Mouse (Mus musculus) urinary bladder, adult 2 months (tissue): ENCODE results near the gene Tiam1. TPM values are rescaled to one million over a fixed set of nuclear protein-coding genes. Genes with fewer than 3 reads are reported as not detected.

ENCODE experiments used
- DNase-seq: peaks from one replicate; pipeline ENCODE4 v3.0.0; 2022; ENCODE audit warnings: low spot score
- polyA plus RNA-seq: library from polyadenylated mRNA; depleted of rRNA; stranded (reverse); fragments of >200 nt; gene quantifications from 2 replicates; pipeline ENCODE4 v1.2.3, GENCODE M21; 2012

Gene Tiam1
- polyA plus RNA-seq, 1 experiment = 9.0 TPM

- no peak for DNase-seq
Measured at GRCm38 (mm10) chr16:89954114-89954513, 189.5 kb downstream of the Tiam1 start.

GRCm38 (mm10) chr16:89952821-89953220 lies 190.7 kb downstream of the Tiam1 start:
- DNase-seq = no peak

GRCm38 (mm10) chr16:89950754-89951153 lies 192.8 kb downstream of the Tiam1 start:
- DNase-seq = no peak

DNA sequence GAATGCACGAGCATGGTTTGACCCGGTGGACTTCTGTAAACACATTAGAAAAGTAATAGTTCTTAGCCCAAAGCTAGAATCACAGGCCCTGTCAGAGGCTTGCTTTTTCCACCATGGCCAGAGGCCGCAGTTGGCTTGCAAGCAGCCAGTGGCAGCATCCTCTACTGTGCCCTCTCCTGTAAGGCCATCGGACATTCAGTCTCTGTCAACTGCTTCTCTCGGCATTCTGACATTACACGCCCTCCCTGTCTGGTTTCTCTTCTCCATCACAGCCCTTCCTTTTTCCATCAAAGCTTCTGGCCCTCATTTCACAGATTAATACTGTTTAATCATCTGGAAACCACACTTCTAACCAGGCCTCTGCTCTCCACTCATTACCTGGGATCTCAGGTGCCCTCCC lies 193.3 kb downstream of the Tiam1 start:
- no peak for DNase-seq

DNA sequence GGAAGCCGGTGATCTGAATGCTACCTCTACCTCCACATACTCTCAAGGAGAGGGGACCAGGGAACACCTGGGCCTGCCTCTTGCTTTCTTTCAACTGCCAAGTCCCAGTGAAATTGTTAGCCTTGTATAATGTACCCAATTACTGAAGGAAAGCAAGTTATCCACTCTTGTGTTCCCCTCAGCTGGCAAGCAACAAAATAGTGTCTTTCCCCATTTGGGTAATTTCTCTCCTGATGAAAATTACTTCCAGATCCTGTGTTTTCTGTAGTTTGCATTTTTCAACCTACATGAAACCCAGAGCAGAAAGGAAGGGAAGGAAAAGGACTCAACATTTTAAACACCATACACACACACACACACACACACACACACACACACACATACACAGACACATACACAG lies 195.5 kb downstream of the Tiam1 start:
- DNase-seq = no peak

- DNase-seq = no peak
Measured at GRCm38 (mm10) chr16:89946816-89947215, 196.8 kb downstream of the Tiam1 start.

DNA sequence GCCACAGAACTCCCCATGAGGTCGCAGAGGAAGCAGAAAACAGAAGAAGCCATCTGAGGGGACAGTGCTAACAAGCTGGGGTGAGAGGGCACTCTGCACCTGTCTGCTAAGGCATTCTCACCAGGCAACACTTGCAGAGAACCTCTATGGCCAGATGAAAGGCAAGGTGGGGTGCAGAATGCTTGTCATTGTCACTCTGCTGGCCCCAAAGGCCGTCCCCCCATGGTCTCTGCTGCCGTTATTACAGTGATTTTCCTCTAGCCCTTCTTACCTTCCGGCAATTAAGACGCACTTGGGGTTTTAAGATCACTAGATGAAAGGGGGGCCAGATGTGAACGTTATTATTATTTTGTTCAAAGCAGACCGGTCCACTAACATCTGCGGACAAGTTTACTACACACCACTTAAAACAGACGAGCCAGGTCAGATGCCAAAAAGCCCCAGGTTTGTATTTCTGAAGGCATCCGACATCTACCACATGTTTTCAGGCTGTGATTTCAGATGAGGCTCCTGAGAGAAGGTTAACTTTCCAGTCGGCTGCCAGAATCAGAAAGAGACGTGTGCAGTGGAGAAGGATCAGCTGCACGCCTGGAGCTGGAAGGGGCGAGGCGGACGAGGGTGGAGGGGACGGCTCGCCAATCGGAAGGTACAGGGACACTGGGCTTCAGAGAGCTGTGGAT lies 198.8 kb downstream of the Tiam1 start:
- DNase-seq = no peak

DNA sequence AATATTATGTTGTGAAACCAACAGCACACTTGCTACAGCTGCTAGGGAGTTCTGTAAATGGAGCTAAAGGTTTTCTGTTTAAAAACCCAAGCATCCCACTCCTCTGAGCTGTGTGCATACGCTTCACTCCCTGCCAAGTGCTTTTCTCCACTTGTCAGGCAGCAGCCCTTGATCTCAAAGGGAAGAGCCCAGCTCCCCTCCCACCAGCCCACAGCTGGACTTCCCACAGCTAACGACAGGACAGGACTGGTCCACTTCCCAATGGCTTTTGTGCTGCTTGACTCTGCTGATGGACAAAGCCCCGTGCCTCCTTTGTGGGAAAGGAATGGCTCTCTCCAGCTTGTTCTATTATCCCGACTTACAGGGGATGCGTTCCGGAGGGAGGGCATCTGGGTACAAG lies 199.5 kb downstream of the Tiam1 start:
- no peak for DNase-seq

DNA sequence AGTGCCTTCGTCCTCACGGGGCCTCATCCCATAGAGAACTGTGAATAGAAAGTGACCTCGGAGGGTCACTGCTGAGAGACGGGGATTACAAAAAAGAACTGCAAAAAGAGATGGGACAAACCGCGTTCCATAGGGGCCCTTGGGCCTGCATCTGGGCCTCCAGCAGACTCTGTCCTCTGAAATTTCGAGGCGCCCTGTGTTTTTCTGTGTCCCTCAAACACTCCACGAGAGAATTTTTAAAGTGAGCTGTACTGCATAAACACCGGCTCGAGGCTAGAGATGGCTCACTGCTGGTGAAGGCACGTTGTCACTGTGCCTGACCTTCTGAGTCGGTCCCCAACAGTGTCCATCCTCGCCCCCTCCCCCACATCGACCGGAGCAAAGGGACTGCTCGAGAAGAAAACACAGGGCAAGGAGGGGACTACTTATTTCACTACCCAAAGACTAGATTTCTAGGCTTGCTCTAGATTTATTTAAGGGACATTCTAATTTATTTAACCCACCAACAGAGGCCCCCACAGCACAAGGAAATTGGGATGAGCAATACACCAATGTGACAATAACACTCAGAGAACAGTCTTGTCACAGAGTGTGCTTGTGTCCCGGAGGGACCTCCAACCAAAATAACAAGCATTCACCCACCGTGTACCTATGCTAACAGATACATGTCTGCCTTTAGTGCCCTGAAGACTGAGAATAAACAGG lies 200.2 kb downstream of the Tiam1 start:
- no peak for DNase-seq

GRCm38 (mm10) chr16:89940696-89941095 lies 202.9 kb downstream of the Tiam1 start:
- DNase-seq = no peak

DNA sequence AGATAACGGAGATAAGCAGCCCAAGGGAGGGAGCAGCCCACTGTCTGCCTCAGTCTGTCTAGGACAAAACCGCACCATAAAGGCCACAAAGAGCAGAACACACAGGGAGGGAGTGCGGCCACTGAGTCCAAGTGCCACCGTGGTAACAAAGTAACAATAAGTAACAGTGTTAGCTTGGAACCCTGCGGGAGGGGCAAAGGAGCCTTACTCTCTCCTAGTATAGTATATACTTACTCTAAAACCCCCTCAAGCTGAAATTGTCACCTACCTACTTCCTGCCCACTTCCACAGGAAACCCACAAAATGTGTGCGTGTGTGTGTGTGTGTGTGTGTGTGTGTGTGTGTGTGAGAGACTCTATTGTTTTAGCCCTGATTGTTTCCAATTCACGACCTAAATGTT lies 205.3 kb downstream of the Tiam1 start:
- no peak for DNase-seq

DNA sequence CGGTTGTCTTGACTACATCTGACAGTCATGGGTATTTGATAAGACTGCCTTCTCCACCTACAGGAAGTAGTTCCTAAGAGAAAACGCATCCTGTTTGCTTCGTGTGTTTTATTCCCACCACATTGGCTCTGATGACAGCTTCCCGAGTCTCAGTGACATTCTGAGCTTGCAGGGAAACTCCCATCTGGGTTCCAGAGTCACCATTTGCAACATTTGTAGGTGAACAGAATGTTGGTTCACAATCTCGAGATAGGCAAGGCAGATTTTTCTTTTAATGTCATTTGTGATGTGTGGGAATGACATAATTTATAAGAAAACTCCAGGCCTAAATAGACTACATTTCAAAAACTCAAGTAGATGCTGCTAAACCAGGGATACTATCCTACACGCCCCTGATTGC lies 207.0 kb downstream of the Tiam1 start:
- no peak for DNase-seq

GRCm38 (mm10) chr16:89935398-89935797 lies 208.2 kb downstream of the Tiam1 start:
- no peak for DNase-seq

DNA sequence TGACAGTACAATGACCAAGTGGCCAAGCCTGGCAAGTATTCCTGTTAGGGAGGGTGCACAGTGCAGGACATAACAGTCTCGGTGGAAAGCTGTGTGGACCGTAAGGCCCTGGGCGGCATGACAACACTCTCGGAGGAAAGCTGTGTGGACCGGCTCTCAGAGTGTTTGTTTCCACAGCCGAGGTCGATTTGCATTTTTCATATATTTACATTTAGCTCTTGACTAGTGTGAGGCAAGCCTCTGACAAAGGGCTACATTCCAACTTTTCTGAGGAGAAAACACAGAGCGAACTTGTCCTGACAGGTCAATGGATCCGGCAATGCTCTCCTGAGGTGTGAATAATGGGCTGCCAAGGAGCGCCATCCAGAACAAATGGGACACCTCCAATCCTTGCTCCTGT lies 209.0 kb downstream of the Tiam1 start:
- DNase-seq = no peak

DNA sequence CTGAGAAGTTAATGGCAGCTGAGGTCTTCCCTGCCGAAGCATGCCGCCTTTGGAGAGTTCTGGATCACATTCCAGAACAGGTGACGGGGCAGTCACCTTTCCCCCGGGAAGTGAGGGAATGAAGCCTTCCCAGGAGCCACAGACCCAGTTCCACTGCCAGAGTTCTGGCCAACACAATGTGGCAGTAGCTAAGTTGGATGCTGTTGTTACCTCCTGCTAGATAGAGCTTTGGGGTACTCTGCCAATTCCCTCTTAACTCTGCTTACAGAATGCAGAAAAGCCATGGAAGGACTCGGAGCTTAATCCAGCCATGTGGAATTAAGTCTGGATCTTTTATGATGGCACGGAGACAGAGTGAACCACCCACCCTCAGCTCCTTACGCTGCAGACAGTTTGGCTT lies 209.6 kb downstream of the Tiam1 start:
- DNase-seq = no peak

- DNase-seq = no peak
Measured at GRCm38 (mm10) chr16:89928611-89929010, 215.0 kb downstream of the Tiam1 start.

- no peak for DNase-seq
Measured at GRCm38 (mm10) chr16:89924249-89924890, 219.2 kb downstream of the Tiam1 start.

DNA sequence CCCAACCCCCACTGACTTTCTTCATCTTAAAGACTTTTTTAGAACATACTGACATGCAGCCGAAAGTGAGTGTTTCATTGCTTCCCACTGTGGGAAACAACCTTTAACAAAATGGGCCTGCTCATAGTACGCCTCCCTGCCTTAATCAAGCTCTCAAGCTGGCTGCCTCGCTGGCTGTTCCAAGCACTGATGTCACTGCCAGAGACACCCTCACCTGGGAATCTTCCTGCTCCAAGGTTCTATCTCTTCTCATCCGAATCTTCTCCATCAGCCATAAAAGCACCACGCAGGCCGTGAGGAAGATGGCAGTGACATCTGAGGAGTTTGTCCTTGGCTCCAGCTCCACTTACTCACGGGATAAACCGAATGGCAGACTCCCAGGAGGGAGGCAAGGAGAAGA lies 220.3 kb downstream of the Tiam1 start:
- DNase-seq = no peak

GRCm38 (mm10) chr16:89922458-89922857 lies 221.1 kb downstream of the Tiam1 start:
- no peak for DNase-seq

DNA sequence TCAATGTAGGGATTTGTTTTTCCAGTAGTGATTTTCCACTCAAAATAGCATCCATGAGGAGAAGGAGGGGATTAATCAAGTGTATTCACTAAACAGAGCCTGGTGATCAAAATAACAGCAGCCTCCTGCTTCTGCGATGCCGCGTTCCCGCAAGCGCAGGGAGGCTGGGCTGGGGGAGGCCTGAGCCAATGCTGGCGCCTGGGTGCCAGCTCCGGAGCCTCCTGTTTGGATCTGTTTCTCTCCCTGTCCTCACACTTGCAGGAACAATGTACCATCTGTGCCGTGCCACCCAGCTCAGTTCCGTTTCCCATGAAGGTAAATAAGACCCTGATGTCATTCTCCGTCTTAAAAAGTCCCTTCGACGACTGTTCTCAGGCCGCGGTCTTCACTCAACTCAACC lies 222.2 kb downstream of the Tiam1 start:
- DNase-seq = no peak

- no peak for DNase-seq
Measured at GRCm38 (mm10) chr16:89920417-89920816, 223.2 kb downstream of the Tiam1 start.

DNA sequence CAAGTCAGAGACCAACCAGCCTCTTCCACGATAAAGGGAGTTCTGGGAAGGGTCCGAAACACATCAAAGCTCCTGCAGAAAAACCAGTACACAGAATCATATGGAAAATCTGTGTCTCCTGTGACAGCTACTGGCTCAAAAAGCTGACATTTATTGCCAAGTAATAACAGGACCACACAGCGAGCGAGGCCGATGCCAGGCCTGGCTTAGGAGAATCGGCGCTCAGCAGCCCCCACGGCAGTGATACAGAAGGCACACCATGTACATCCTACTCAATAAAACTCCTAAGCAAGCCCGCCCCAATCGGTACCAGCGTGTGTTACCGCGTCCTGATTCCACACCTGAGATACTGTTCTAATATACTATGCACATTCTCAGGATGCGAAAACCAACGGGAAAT lies 226.2 kb downstream of the Tiam1 start:
- DNase-seq = no peak

DNA sequence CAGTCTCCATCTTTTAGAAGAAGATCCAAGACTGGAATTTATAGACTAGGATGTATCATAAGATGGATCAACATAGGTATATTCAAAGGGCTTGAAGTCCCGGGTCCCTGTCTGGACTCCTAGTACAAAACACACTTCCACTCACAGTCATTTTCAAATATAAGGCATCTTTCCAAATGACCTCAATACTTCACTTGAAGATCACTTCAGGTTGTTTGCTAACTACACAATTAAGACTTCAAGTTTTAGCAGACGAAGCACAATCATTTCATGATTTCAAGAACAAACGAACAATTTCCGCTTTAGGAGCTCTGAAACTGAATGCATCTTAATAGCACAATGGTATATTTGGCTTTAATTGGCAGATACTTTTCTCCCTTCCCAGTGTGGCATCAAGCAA lies 228.6 kb downstream of the Tiam1 start:
- DNase-seq = no peak
